Mouse (Mus musculus) brown adipose tissue, adult 24 weeks (tissue): ENCODE data around the gene Fam160a1. TPM values are rescaled to one million over a fixed set of nuclear protein-coding genes. Genes with fewer than 3 reads are reported as not detected.

ENCODE experiments used
- H3K27ac ChIP-seq: fragments of 200-500 bp; replicated peaks from 2 replicates; pipeline ENCODE4 v1.5.1; 2012; ENCODE audit warnings: low read depth, mild to moderate bottlenecking, low read length
- H3K4me1 ChIP-seq: fragments of 200-500 bp; 2 replicates; pipeline ENCODE4 v1.6.1; 2012; ENCODE audit warnings: low read length, mixed read lengths; ENCODE audit not compliant: control insufficient read depth, insufficient read depth, insufficient read length
- H3K4me3 ChIP-seq: fragments of 200-500 bp; 2 replicates; pipeline ENCODE4 v1.5.1; 2012; ENCODE audit warnings: low read depth, mild to moderate bottlenecking, low read length, moderate library complexity; ENCODE audit not compliant: insufficient read depth
- polyA plus RNA-seq: library from polyadenylated mRNA; stranded (reverse); fragments of >200 nt; gene quantifications from 2 replicates; pipeline ENCODE4 v1.2.4, GENCODE M21; 2012; ENCODE audit not compliant: missing spikeins, insufficient read depth, insufficient read length

The Fam160a1 gene
- polyA plus RNA-seq, 1 experiment, result 2.5 TPM

GRCm38 (mm10) chr3:85619751-85620150 lies 197.3 kb downstream of the Fam160a1 start:
- Histone ChIP-seq H3K4me1 (no peaks in the 10 kb centered on the region), H3K27ac (no peak overlapping the region)

GRCm38 (mm10) chr3:85619345-85619744 lies 197.7 kb downstream of the Fam160a1 start:
- H3K4me3 ChIP-seq, result no peak overlapping the region
- H3K4me1 ChIP-seq, result no peaks in the 10 kb centered on the region
- H3K27ac ChIP-seq, result no peak overlapping the region

More at GRCm38 (mm10) chr3:85619751-85620150, 197.3 kb downstream of the Fam160a1 start:
- H3K4me3 ChIP-seq, result no peak overlapping the region

DNA sequence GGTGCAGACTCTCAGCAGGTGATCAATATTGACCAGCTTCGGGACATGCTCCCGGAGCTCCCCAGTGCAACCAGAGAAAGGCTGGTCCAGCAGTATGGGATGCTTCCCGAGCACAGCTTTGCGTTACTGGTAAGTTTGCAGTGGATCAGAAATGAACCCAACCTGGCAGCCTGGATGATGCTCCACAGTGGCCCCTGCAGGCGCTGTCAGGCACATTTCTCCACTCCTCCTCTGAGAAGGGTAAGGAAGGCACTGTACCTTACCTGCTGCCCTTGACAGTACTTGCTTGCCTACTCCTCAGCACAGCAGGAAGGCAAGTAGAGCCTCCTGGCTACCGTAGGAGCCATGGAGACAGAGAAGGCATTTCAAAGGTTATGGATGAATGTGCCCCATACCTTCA lies 198.2 kb downstream of the Fam160a1 start:
- H3K27ac ChIP-seq, result no peak overlapping the region
- H3K4me3 ChIP-seq, result no peak overlapping the region
- H3K4me1 ChIP-seq, result no peaks in the 10 kb centered on the region

- Histone ChIP-seq H3K4me3 (no peak overlapping the region), H3K4me1 (no peaks in the 10 kb centered on the region), H3K27ac (no peak overlapping the region)
Observed at GRCm38 (mm10) chr3:85616389-85616788, 200.7 kb downstream of the Fam160a1 start.

Other genes with a start within 250 kb of the Fam160a1 start
- 60.3 and 65.3 TPM in 2 replicates for gene Gatb, start 243.2 kb downstream of the Fam160a1 start, polyA plus RNA-seq
- 0.67 and 1.3 TPM in 2 replicates for gene Glt28d2, start 70.2 kb upstream of the Fam160a1 start, polyA plus RNA-seq
- not detected in 2 replicates for gene Gm37240, start 70.2 kb upstream of the Fam160a1 start, polyA plus RNA-seq
- 8.2 and 12.5 TPM in 2 replicates for gene Sh3d19, start 153.8 kb upstream of the Fam160a1 start, polyA plus RNA-seq
- gene Prss48, start 185.2 kb upstream of the Fam160a1 start, polyA plus RNA-seq, result not detected in 2 replicates